Mouse (Mus musculus): Measurements from ENCODE around the gene Olfr464.

DNA sequence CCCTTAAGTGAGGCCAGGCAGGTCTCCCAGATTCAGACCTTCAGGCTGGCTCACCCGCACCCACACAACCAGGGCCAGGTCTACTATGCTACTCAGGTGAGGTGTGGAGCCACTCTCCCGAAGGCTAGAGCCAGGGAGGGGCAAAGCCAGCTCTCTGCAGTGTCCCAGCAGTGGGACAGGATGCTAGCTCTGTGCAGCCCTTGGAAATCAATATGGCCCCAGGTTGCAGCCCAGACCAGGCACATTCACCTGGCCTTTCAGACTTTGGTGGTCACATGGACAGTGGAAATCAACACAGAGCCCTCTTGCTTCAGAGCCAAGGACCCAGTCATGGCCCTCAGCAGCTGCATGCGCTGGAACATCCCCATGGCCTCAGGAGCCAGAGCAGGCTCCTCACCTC is 16.4 kb downstream of the Olfr464 start:
- TF ChIP-seq CTCF (IDR thresholded peaks at IDR 0.05; ENCODE audit: low read depth) (no peak), EP300 (optimal IDR thresholded peaks at IDR 0.05) (no peak)
